Mouse (Mus musculus): ENCODE measurements around the gene Etnk1.
"Not testable (repeated sequence)": the region's sequence is repeated elsewhere in the genome, so short reads cannot be mapped to it uniquely, and the experiment has no call there.

Etnk1 gene

GRCm38 (mm10) chr6:143166452-143167357 lies at the start of gene Etnk1:
Gene Etnk1, plus strand, starts transcription at chr6:143167221.
- peak; percentile 89 for ATAC-seq (ENCODE audit: low TSS enrichment)

- ATAC-seq (ENCODE audit: low TSS enrichment) = peak; percentile 90
Measured at GRCm38 (mm10) chr6:143119325-143119724, 47.7 kb upstream of the Etnk1 start.

GRCm38 (mm10) chr6:143125721-143126120 lies 41.3 kb upstream of the Etnk1 start:
- ATAC-seq (ENCODE audit: low TSS enrichment) = no peak

GRCm38 (mm10) chr6:143129466-143129865 lies 37.6 kb upstream of the Etnk1 start:
- no peak for ATAC-seq (ENCODE audit: low TSS enrichment)

GRCm38 (mm10) chr6:143129952-143130351 lies 37.1 kb upstream of the Etnk1 start:
- ATAC-seq (ENCODE audit: low TSS enrichment) = no peak

- no peak for ATAC-seq (ENCODE audit: low TSS enrichment)
Measured at GRCm38 (mm10) chr6:143130411-143130810, 36.6 kb upstream of the Etnk1 start.

- ATAC-seq (ENCODE audit: low TSS enrichment) = no peak
Measured at GRCm38 (mm10) chr6:143131895-143132652, 34.9 kb upstream of the Etnk1 start.

GRCm38 (mm10) chr6:143133150-143133549 lies 33.9 kb upstream of the Etnk1 start:
- ATAC-seq (ENCODE audit: low TSS enrichment) = no peak

GRCm38 (mm10) chr6:143135097-143135496 lies 31.9 kb upstream of the Etnk1 start:
- ATAC-seq (ENCODE audit: low TSS enrichment) = no peak

- ATAC-seq (ENCODE audit: low TSS enrichment) = no peak
Measured at GRCm38 (mm10) chr6:143136688-143137087, 30.3 kb upstream of the Etnk1 start.

- no peak for ATAC-seq (ENCODE audit: low TSS enrichment)
Measured at GRCm38 (mm10) chr6:143137341-143137740, 29.7 kb upstream of the Etnk1 start.

- ATAC-seq (ENCODE audit: low TSS enrichment) = no peak
Measured at GRCm38 (mm10) chr6:143139417-143139816, 27.6 kb upstream of the Etnk1 start.

GRCm38 (mm10) chr6:143140884-143141283 lies 26.1 kb upstream of the Etnk1 start:
- ATAC-seq (ENCODE audit: low TSS enrichment) = no peak

GRCm38 (mm10) chr6:143141624-143142592 lies 25.1 kb upstream of the Etnk1 start:
- ATAC-seq (ENCODE audit: low TSS enrichment) = not testable (repeated sequence)

- ATAC-seq (ENCODE audit: low TSS enrichment) = no peak
Measured at GRCm38 (mm10) chr6:143142861-143143260, 24.2 kb upstream of the Etnk1 start.

- ATAC-seq (ENCODE audit: low TSS enrichment) = peak; percentile 36
Measured at GRCm38 (mm10) chr6:143143321-143143720, 23.7 kb upstream of the Etnk1 start.

- ATAC-seq (ENCODE audit: low TSS enrichment) = peak; percentile 87
Measured at GRCm38 (mm10) chr6:143143775-143144273, 23.2 kb upstream of the Etnk1 start.

GRCm38 (mm10) chr6:143144556-143144955 lies 22.5 kb upstream of the Etnk1 start:
- ATAC-seq (ENCODE audit: low TSS enrichment) = no peak

GRCm38 (mm10) chr6:143145051-143145450 lies 22.0 kb upstream of the Etnk1 start:
- ATAC-seq (ENCODE audit: low TSS enrichment) = no peak

- ATAC-seq (ENCODE audit: low TSS enrichment) = no peak
Measured at GRCm38 (mm10) chr6:143146756-143147155, 20.3 kb upstream of the Etnk1 start.

- no peak for ATAC-seq (ENCODE audit: low TSS enrichment)
Measured at GRCm38 (mm10) chr6:143148868-143149267, 18.2 kb upstream of the Etnk1 start.

Measured in frontal cortex, adult (tissue).